Mouse (Mus musculus) liver, adult 2 months (tissue): ENCODE results near the gene Bub1b. TPM values are rescaled to one million over a fixed set of nuclear protein-coding genes. Genes with fewer than 3 reads are reported as not detected.

Experiments
- DNase-seq: peaks from one replicate; pipeline ENCODE4 v3.0.0-alpha.2; 2011; ENCODE audit warnings: low read depth, low spot score; ENCODE audit errors: extremely low read depth
- H3K27ac ChIP-seq: fragments of 200-500 bp; replicated peaks from 2 replicates; pipeline ENCODE4 v1.5.1; 2012; ENCODE audit warnings: low read depth, mild to moderate bottlenecking, control low read depth, inconsistent platforms, low read length; ENCODE audit not compliant: insufficient read depth
- H3K27me3 ChIP-seq: fragments of 200-500 bp; 2 replicates; pipeline ENCODE4 v1.6.1; 2012; ENCODE audit warnings: mild to moderate bottlenecking, moderate library complexity, low read length, inconsistent platforms; ENCODE audit not compliant: control insufficient read depth, insufficient read depth
- H3K36me3 ChIP-seq: fragments of 200-500 bp; 2 replicates; pipeline ENCODE4 v1.6.1; 2012; ENCODE audit warnings: low read length, inconsistent platforms; ENCODE audit not compliant: control insufficient read depth, insufficient read depth
- H3K4me1 ChIP-seq: fragments of 200-500 bp; 2 replicates; pipeline ENCODE4 v1.6.1; 2011; ENCODE audit warnings: low read length; ENCODE audit not compliant: control insufficient read depth, insufficient read depth
- H3K4me3 ChIP-seq: fragments of 200-500 bp; 2 replicates; pipeline ENCODE4 v1.5.1; 2011; ENCODE audit warnings: low read depth, mild to moderate bottlenecking, control low read depth, low read length, moderate library complexity; ENCODE audit not compliant: insufficient read depth
- H3K79me2 ChIP-seq: fragments of 200-500 bp; 2 replicates; pipeline ENCODE4 v1.6.1; 2012; ENCODE audit warnings: inconsistent platforms, mild to moderate bottlenecking, low read length, moderate library complexity; ENCODE audit not compliant: control insufficient read depth, insufficient read depth
- H3K9ac ChIP-seq: fragments of 200-500 bp; 2 replicates; pipeline ENCODE4 v1.6.1; 2012; ENCODE audit warnings: low read depth, mild to moderate bottlenecking, control low read depth, inconsistent platforms, low read length
- CTCF ChIP-seq: fragments of 200-500 bp; IDR thresholded peaks from 2 replicates; pipeline ENCODE4 v1.5.1; 2011; ENCODE audit warnings: low read depth, low read length, control low read depth
- POLR2A ChIP-seq: fragments of 200-500 bp; IDR thresholded peaks from 2 replicates; pipeline ENCODE4 v1.6.1; 2011; ENCODE audit warnings: low read length, control low read depth; ENCODE audit not compliant: insufficient read depth; ENCODE audit errors: extremely low read depth
- WGBS: fragments of 180-500 bp; shearing (Covaris S2); methylation state at CpG from one replicate; pipeline ENCODE4 v1.1.7; 2018; 5-methylcytosine and 5-hydroxymethylcytosine counted together
- polyA plus RNA-seq: library from polyadenylated mRNA; depleted of rRNA; stranded (reverse); fragments of >200 nt; gene quantifications from 2 replicates; pipeline ENCODE4 v1.2.3, GENCODE M21; 2012
- total RNA-seq: library from RNA; depleted of rRNA; stranded (reverse); fragments of >200 nt; gene quantifications from 2 replicates; pipeline ENCODE4 v1.2.3, GENCODE M21; 2014

The Bub1b gene
- total and polyA plus RNA-seq, 2 experiments: 0.21 to 0.65 TPM

- H3K4me1 ChIP-seq: no peaks in the 10 kb centered on the region
- 90% methylated on average over 3 of the region's 3 CpGs for WGBS
- peaks cover 3% of the 10 kb centered on the region; the same call in 1 of the 2 replicates for H3K36me3 ChIP-seq
- TF ChIP-seq CTCF (no peak), POLR2A (no peak)
- H3K27ac ChIP-seq: no peak overlapping the region
- H3K9ac ChIP-seq: no peak overlapping the region
- no peak overlapping the region for H3K4me3 ChIP-seq
- no peaks in the 10 kb centered on the region for H3K27me3 ChIP-seq
- DNase-seq: no peak
- no peaks in the 10 kb centered on the region for H3K79me2 ChIP-seq
Measured at GRCm38 (mm10) chr2:118558426-118558825, 39.6 kb upstream of the Bub1b start.

GRCm38 (mm10) chr2:118562015-118562414 is 36.0 kb upstream of the Bub1b start:
- WGBS: 92% methylated on average over 4 of the region's 4 CpGs

GRCm38 (mm10) chr2:118562431-118562830 is 35.6 kb upstream of the Bub1b start:
- 79% methylated on average over 3 of the region's 3 CpGs for WGBS
- Histone ChIP-seq H3K36me3 (peaks cover 3% of the 10 kb centered on the region; the same call in 1 of the 2 replicates), H3K4me3 (no peak overlapping the region), H3K9ac (no peak overlapping the region), H3K27ac (no peak overlapping the region), H3K27me3 (no peaks in the 10 kb centered on the region), H3K4me1 (no peaks in the 10 kb centered on the region), H3K79me2 (no peaks in the 10 kb centered on the region)
- DNase-seq: no peak
- TF ChIP-seq CTCF (no peak), POLR2A (no peak)

More at GRCm38 (mm10) chr2:118562015-118562414, 36.0 kb upstream of the Bub1b start:
- Histone ChIP-seq H3K79me2 (no peaks in the 10 kb centered on the region), H3K4me3 (no peak overlapping the region), H3K27me3 (no peaks in the 10 kb centered on the region), H3K9ac (no peak overlapping the region), H3K4me1 (no peaks in the 10 kb centered on the region), H3K36me3 (peaks cover 3% of the 10 kb centered on the region; the same call in 1 of the 2 replicates), H3K27ac (no peak overlapping the region)
- DNase-seq: no peak
- TF ChIP-seq CTCF (no peak), POLR2A (no peak)

GRCm38 (mm10) chr2:118567179-118567578 is 30.8 kb upstream of the Bub1b start:
- H3K79me2 ChIP-seq: no peaks in the 10 kb centered on the region
- 87% methylated on average over 8 of the region's 8 CpGs for WGBS
- H3K27ac ChIP-seq: no peak overlapping the region
- H3K4me1 ChIP-seq: no peaks in the 10 kb centered on the region
- no peak overlapping the region for H3K9ac ChIP-seq
- H3K27me3 ChIP-seq: no peaks in the 10 kb centered on the region
- TF ChIP-seq CTCF (no peak), POLR2A (no peak)
- H3K36me3 ChIP-seq: no peaks in the 10 kb centered on the region
- no peak overlapping the region for H3K4me3 ChIP-seq
- no peak for DNase-seq

GRCm38 (mm10) chr2:118570939-118571338 is 27.1 kb upstream of the Bub1b start:
- H3K4me1 ChIP-seq: no peaks in the 10 kb centered on the region
- no peak for TF ChIP-seq CTCF
- no peak for TF ChIP-seq POLR2A
- H3K4me3 ChIP-seq: no peak overlapping the region
- no peak overlapping the region for H3K27ac ChIP-seq
- H3K36me3 ChIP-seq: no peaks in the 10 kb centered on the region
- no peaks in the 10 kb centered on the region for H3K79me2 ChIP-seq
- WGBS: 58% methylated on average over 2 of the region's 2 CpGs
- no peak overlapping the region for H3K9ac ChIP-seq
- H3K27me3 ChIP-seq: no peaks in the 10 kb centered on the region
- DNase-seq: peak; percentile 69

GRCm38 (mm10) chr2:118572183-118572836 is 25.7 kb upstream of the Bub1b start:
- no peaks in the 10 kb centered on the region for H3K36me3 ChIP-seq
- no peak overlapping the region for H3K9ac ChIP-seq
- TF ChIP-seq POLR2A (no peak), CTCF (no peak)
- WGBS: 91% methylated on average over 9 of the region's 9 CpGs
- no peak overlapping the region for H3K27ac ChIP-seq
- H3K27me3 ChIP-seq: no peaks in the 10 kb centered on the region
- no peak overlapping the region for H3K4me3 ChIP-seq
- H3K4me1 ChIP-seq: no peaks in the 10 kb centered on the region
- no peak for DNase-seq
- no peaks in the 10 kb centered on the region for H3K79me2 ChIP-seq
